Mouse (Mus musculus): ENCODE data around the gene Gm609. TPM values are rescaled to one million over a fixed set of nuclear protein-coding genes. Genes with fewer than 3 reads are reported as not detected.

Gene Gm609
- polyA plus RNA-seq, 1 experiment from 2014 or later: 0.05 TPM

- Histone ChIP-seq H3K36me3 (ENCODE audit: control insufficient read depth, insufficient read depth) (no peaks in the 10 kb centered on the region), H3K9me3 (replicated peaks; ENCODE audit: control insufficient read depth, low read length) (no peaks in the 10 kb centered on the region), H3K27me3 (ENCODE audit: control insufficient read depth, insufficient read depth, low read depth, low read length) (no peaks in the 10 kb centered on the region), H3K4me2 (ENCODE audit: low read depth, low read length) (no peak overlapping the region), H3K4me1 (ENCODE audit: control insufficient read depth, low read depth, low read length) (no peaks in the 10 kb centered on the region), H3K4me3 (ENCODE audit: low read depth, low read length) (no peak overlapping the region), H3K27ac (ENCODE audit: low read length) (no peak overlapping the region), H3K9ac (ENCODE audit: low read depth, low read length) (no peak overlapping the region)
- no peak for ATAC-seq (ENCODE audit: low read depth)
- WGBS (ENCODE audit: insufficient replicate concordance): 66% methylated on average over 3 of the region's 3 CpGs
Observed at GRCm38 (mm10) chr16:45381811-45382210, 111.0 kb downstream of the Gm609 start.

GRCm38 (mm10) chr16:45378959-45379358, 113.8 kb downstream of the Gm609 start:
- ATAC-seq (ENCODE audit: low read depth): no peak
- Histone ChIP-seq H3K4me1 (ENCODE audit: control insufficient read depth, low read depth, low read length) (no peaks in the 10 kb centered on the region), H3K9me3 (replicated peaks; ENCODE audit: control insufficient read depth, low read length) (no peaks in the 10 kb centered on the region), H3K4me3 (ENCODE audit: low read depth, low read length) (no peak overlapping the region), H3K27me3 (ENCODE audit: control insufficient read depth, insufficient read depth, low read depth, low read length) (no peaks in the 10 kb centered on the region), H3K9ac (ENCODE audit: low read depth, low read length) (no peak overlapping the region), H3K36me3 (ENCODE audit: control insufficient read depth, insufficient read depth) (no peaks in the 10 kb centered on the region), H3K27ac (ENCODE audit: low read length) (no peak overlapping the region), H3K4me2 (ENCODE audit: low read depth, low read length) (no peak overlapping the region)
- WGBS (ENCODE audit: insufficient replicate concordance): 45% methylated on average over 3 of the region's 3 CpGs

- WGBS (ENCODE audit: insufficient replicate concordance): 76% methylated on average over 5 of the region's 5 CpGs
Observed at GRCm38 (mm10) chr16:45378147-45378943, 114.4 kb downstream of the Gm609 start.

GRCm38 (mm10) chr16:45377332-45377731, 115.4 kb downstream of the Gm609 start:
- no peak overlapping the region for H3K4me2 ChIP-seq (ENCODE audit: low read depth, low read length)
- H3K9me3 ChIP-seq (replicated peaks; ENCODE audit: control insufficient read depth, low read length): no peaks in the 10 kb centered on the region
- no peaks in the 10 kb centered on the region for H3K36me3 ChIP-seq (ENCODE audit: control insufficient read depth, insufficient read depth)
- H3K27ac ChIP-seq (ENCODE audit: low read length): no peak overlapping the region
- H3K4me3 ChIP-seq (ENCODE audit: low read depth, low read length): no peak overlapping the region
- ATAC-seq (ENCODE audit: low read depth): no peak
- no peaks in the 10 kb centered on the region for H3K27me3 ChIP-seq (ENCODE audit: control insufficient read depth, insufficient read depth, low read depth, low read length)
- no peak overlapping the region for H3K9ac ChIP-seq (ENCODE audit: low read depth, low read length)
- no peaks in the 10 kb centered on the region for H3K4me1 ChIP-seq (ENCODE audit: control insufficient read depth, low read depth, low read length)
- WGBS (ENCODE audit: insufficient replicate concordance): 65% methylated on average over 4 of the region's 4 CpGs

More at GRCm38 (mm10) chr16:45378147-45378943, 114.4 kb downstream of the Gm609 start:
- Histone ChIP-seq H3K4me3 (ENCODE audit: low read depth, low read length) (no peak overlapping the region), H3K9ac (ENCODE audit: low read depth, low read length) (no peak overlapping the region), H3K27ac (ENCODE audit: low read length) (no peak overlapping the region), H3K4me2 (ENCODE audit: low read depth, low read length) (no peak overlapping the region), H3K27me3 (ENCODE audit: control insufficient read depth, insufficient read depth, low read depth, low read length) (no peaks in the 10 kb centered on the region), H3K4me1 (ENCODE audit: control insufficient read depth, low read depth, low read length) (no peaks in the 10 kb centered on the region), H3K9me3 (replicated peaks; ENCODE audit: control insufficient read depth, low read length) (no peaks in the 10 kb centered on the region), H3K36me3 (ENCODE audit: control insufficient read depth, insufficient read depth) (no peaks in the 10 kb centered on the region)
- ATAC-seq (ENCODE audit: low read depth): no peak

GRCm38 (mm10) chr16:45376812-45377211, 116.0 kb downstream of the Gm609 start:
- H3K9ac ChIP-seq (ENCODE audit: low read depth, low read length): no peak overlapping the region
- no peak overlapping the region for H3K4me2 ChIP-seq (ENCODE audit: low read depth, low read length)
- H3K27ac ChIP-seq (ENCODE audit: low read length): no peak overlapping the region
- no peaks in the 10 kb centered on the region for H3K27me3 ChIP-seq (ENCODE audit: control insufficient read depth, insufficient read depth, low read depth, low read length)
- no peaks in the 10 kb centered on the region for H3K9me3 ChIP-seq (replicated peaks; ENCODE audit: control insufficient read depth, low read length)
- H3K36me3 ChIP-seq (ENCODE audit: control insufficient read depth, insufficient read depth): no peaks in the 10 kb centered on the region
- WGBS (ENCODE audit: insufficient replicate concordance): 38% methylated on average over 2 of the region's 2 CpGs
- no peaks in the 10 kb centered on the region for H3K4me1 ChIP-seq (ENCODE audit: control insufficient read depth, low read depth, low read length)
- no peak overlapping the region for H3K4me3 ChIP-seq (ENCODE audit: low read depth, low read length)
- no peak for ATAC-seq (ENCODE audit: low read depth)

- Histone ChIP-seq H3K36me3 (ENCODE audit: control insufficient read depth, insufficient read depth) (no peaks in the 10 kb centered on the region), H3K27me3 (ENCODE audit: control insufficient read depth, insufficient read depth, low read depth, low read length) (no peaks in the 10 kb centered on the region), H3K9ac (ENCODE audit: low read depth, low read length) (no peak overlapping the region), H3K4me1 (ENCODE audit: control insufficient read depth, low read depth, low read length) (no peaks in the 10 kb centered on the region), H3K9me3 (replicated peaks; ENCODE audit: control insufficient read depth, low read length) (no peaks in the 10 kb centered on the region), H3K4me3 (ENCODE audit: low read depth, low read length) (no peak overlapping the region), H3K27ac (ENCODE audit: low read length) (no peak overlapping the region), H3K4me2 (ENCODE audit: low read depth, low read length) (no peak overlapping the region)
- ATAC-seq (ENCODE audit: low read depth): no peak
- 48% methylated on average over 4 of the region's 4 CpGs for WGBS (ENCODE audit: insufficient replicate concordance)
Observed at GRCm38 (mm10) chr16:45376294-45376693, 116.5 kb downstream of the Gm609 start.

- H3K9me3 ChIP-seq (replicated peaks; ENCODE audit: control insufficient read depth, low read length): no peaks in the 10 kb centered on the region
- no peaks in the 10 kb centered on the region for H3K4me1 ChIP-seq (ENCODE audit: control insufficient read depth, low read depth, low read length)
- no peak for ATAC-seq (ENCODE audit: low read depth)
- no peak overlapping the region for H3K4me3 ChIP-seq (ENCODE audit: low read depth, low read length)
- no peaks in the 10 kb centered on the region for H3K36me3 ChIP-seq (ENCODE audit: control insufficient read depth, insufficient read depth)
- H3K27me3 ChIP-seq (ENCODE audit: control insufficient read depth, insufficient read depth, low read depth, low read length): no peaks in the 10 kb centered on the region
- no peak overlapping the region for H3K27ac ChIP-seq (ENCODE audit: low read length)
- 46% methylated on average over 2 of the region's 2 CpGs for WGBS (ENCODE audit: insufficient replicate concordance)
- H3K4me2 ChIP-seq (ENCODE audit: low read depth, low read length): no peak overlapping the region
- H3K9ac ChIP-seq (ENCODE audit: low read depth, low read length): no peak overlapping the region
Observed at GRCm38 (mm10) chr16:45375506-45376225, 117.1 kb downstream of the Gm609 start.

DNA sequence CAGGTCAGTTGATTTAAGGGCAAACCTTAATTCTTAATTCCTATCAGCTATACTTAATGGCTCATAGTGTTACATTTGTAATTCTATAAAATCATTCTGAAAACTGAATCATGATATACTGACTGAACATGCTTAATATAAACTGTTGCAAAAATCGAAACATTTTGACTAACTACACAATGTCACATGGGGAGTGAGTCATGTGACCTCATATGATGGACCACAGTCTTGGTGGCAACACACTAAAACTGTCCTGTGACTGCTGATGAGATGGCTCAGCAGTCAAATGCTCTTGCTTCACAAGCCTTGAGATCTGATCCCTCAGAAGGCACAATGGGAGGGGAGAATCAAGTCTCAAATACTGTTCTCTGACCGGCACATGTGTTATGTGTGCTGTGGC, 118.7 kb downstream of the Gm609 start:
- Histone ChIP-seq H3K9ac (ENCODE audit: low read depth, low read length) (no peak overlapping the region), H3K27ac (ENCODE audit: low read length) (no peak overlapping the region), H3K27me3 (ENCODE audit: control insufficient read depth, insufficient read depth, low read depth, low read length) (no peaks in the 10 kb centered on the region), H3K36me3 (ENCODE audit: control insufficient read depth, insufficient read depth) (no peaks in the 10 kb centered on the region), H3K4me2 (ENCODE audit: low read depth, low read length) (no peak overlapping the region), H3K9me3 (replicated peaks; ENCODE audit: control insufficient read depth, low read length) (no peaks in the 10 kb centered on the region), H3K4me1 (ENCODE audit: control insufficient read depth, low read depth, low read length) (no peaks in the 10 kb centered on the region), H3K4me3 (ENCODE audit: low read depth, low read length) (no peak overlapping the region)
- WGBS (ENCODE audit: insufficient replicate concordance): 58% methylated on average over 2 of the region's 2 CpGs
- ATAC-seq (ENCODE audit: low read depth): no peak

- WGBS (ENCODE audit: insufficient replicate concordance): 66% methylated on average over 1 of the region's 1 CpGs
- no peak for ATAC-seq (ENCODE audit: low read depth)
- no peak overlapping the region for H3K9ac ChIP-seq (ENCODE audit: low read depth, low read length)
- no peaks in the 10 kb centered on the region for H3K4me1 ChIP-seq (ENCODE audit: control insufficient read depth, low read depth, low read length)
- no peak overlapping the region for H3K27ac ChIP-seq (ENCODE audit: low read length)
- no peaks in the 10 kb centered on the region for H3K36me3 ChIP-seq (ENCODE audit: control insufficient read depth, insufficient read depth)
- H3K4me2 ChIP-seq (ENCODE audit: low read depth, low read length): no peak overlapping the region
- no peak overlapping the region for H3K4me3 ChIP-seq (ENCODE audit: low read depth, low read length)
- no peaks in the 10 kb centered on the region for H3K27me3 ChIP-seq (ENCODE audit: control insufficient read depth, insufficient read depth, low read depth, low read length)
- H3K9me3 ChIP-seq (replicated peaks; ENCODE audit: control insufficient read depth, low read length): no peaks in the 10 kb centered on the region
Observed at GRCm38 (mm10) chr16:45371076-45371475, 121.7 kb downstream of the Gm609 start.
